Comparison of ENCODE assay signal across 23 mouse cellular contexts in genomic region chr5:76792720-76793119, GRCm38 (mm10).
DNase-seq lines count a peak whose midpoint lies in the region; ATAC-seq and TF ChIP-seq lines count a peak whose summit lies in the region.
"Had no signal": no experiment of that assay in that cellular context is flagged by ENCODE, and none has a peak within 500 bp of the region (broad histone marks: within the 10 kb centered on the region; RNA-seq: fewer than 3 reads in every experiment).

No protein-coding gene starts in this region.

- H3K36me3 ChIP-seq in intestine, embryonic 15.5 days: no peaks in the 10 kb centered on the region
- no peaks in the 10 kb centered on the region for H3K36me3 ChIP-seq in intestine, postnatal 0 days (ENCODE audit: control insufficient read depth, insufficient read depth)

- no peak overlapping the region for H3K27ac ChIP-seq in intestine, embryonic 15.5 days
- H3K27ac ChIP-seq in intestine, postnatal 0 days (ENCODE audit: low read depth, low read length): no peak overlapping the region
- H3K27ac ChIP-seq: embryonic facial prominence, embryonic 10.5 days; embryonic facial prominence, embryonic 12.5 days; forebrain, embryonic 13.5 days; forebrain, embryonic 15.5 days had no signal

- 0 out of 2 replicates have a peak, but pooled peaks have one; percentile 47 for ATAC-seq in intestine, embryonic 15.5 days
- peak; percentile 41; the same call in 1 of the 2 replicates for ATAC-seq in intestine, postnatal 0 days
- ATAC-seq: activated CD4-positive, CD25-positive, alpha-beta regulatory T cell, adult 4 months; CD4-positive, CD25-positive, alpha-beta regulatory T cell, adult 4 months; forebrain, embryonic 13.5 days; forebrain, embryonic 15.5 days; Patski had no signal

- 85% methylated on average over 6 of the region's 6 CpGs for WGBS in intestine, embryonic 15.5 days
- WGBS in intestine, postnatal 0 days: 72% methylated on average over 6 of the region's 6 CpGs

- no peak overlapping the region for H3K4me2 ChIP-seq in intestine, embryonic 15.5 days (replicated peaks)
- no peak overlapping the region for H3K4me2 ChIP-seq in intestine, postnatal 0 days (replicated peaks; ENCODE audit: low read depth)
- H3K4me2 ChIP-seq: embryonic facial prominence, embryonic 12.5 days; forebrain, embryonic 13.5 days; forebrain, embryonic 15.5 days had no signal

- DNase-seq in heart, adult 11 months: peak; percentile 22
- DNase-seq in heart, adult 18-20 months: no peak
- DNase-seq in kidney, postnatal 25 days: no peak
- DNase-seq: adrenal gland, adult 8-10 months; adrenal gland, postnatal 14 days; adrenal gland, postnatal 36 days; B cell, adult 2 months; cerebellum, adult 11-12 months; cerebellum, adult 2 months; cerebellum, adult 9-10 months; cerebellum, postnatal 10 days; cerebellum, postnatal 25 days had no signal

- H3K4me1 ChIP-seq in intestine, embryonic 15.5 days (replicated peaks): peaks cover 2% of the 10 kb centered on the region; the same call in 1 of the 2 replicates
- H3K4me1 ChIP-seq in intestine, postnatal 0 days (replicated peaks; ENCODE audit: control insufficient read depth, insufficient read depth, low read length): no peaks in the 10 kb centered on the region
- H3K4me1 ChIP-seq: embryonic facial prominence, embryonic 10.5 days; embryonic facial prominence, embryonic 12.5 days; forebrain, embryonic 13.5 days; forebrain, embryonic 15.5 days had no signal

- no peak overlapping the region for H3K4me3 ChIP-seq in intestine, embryonic 15.5 days (replicated peaks)
- H3K4me3 ChIP-seq in intestine, postnatal 0 days (ENCODE audit: low read depth, low read length): no peak overlapping the region
- H3K4me3 ChIP-seq: embryonic facial prominence, embryonic 10.5 days; embryonic facial prominence, embryonic 12.5 days; forebrain, embryonic 13.5 days; forebrain, embryonic 15.5 days had no signal

- H3K27me3 ChIP-seq in intestine, embryonic 15.5 days (replicated peaks): no peaks in the 10 kb centered on the region
- H3K27me3 ChIP-seq in intestine, postnatal 0 days (replicated peaks; ENCODE audit: control insufficient read depth, insufficient read depth, low read length): no peaks in the 10 kb centered on the region
- H3K27me3 ChIP-seq: CH12.LX; embryonic facial prominence, embryonic 12.5 days; forebrain, embryonic 13.5 days; forebrain, embryonic 15.5 days; Patski had no signal

- no peak for TF ChIP-seq CTCF in intestine, postnatal 0 days (IDR thresholded peaks at IDR 0.05; ENCODE audit: low read depth)

- no peaks in the 10 kb centered on the region for H3K9me3 ChIP-seq in intestine, embryonic 15.5 days
- no peaks in the 10 kb centered on the region for H3K9me3 ChIP-seq in intestine, postnatal 0 days (ENCODE audit: control insufficient read depth)
- H3K9me3 ChIP-seq: embryonic facial prominence, embryonic 10.5 days; embryonic facial prominence, embryonic 12.5 days; forebrain, embryonic 13.5 days; forebrain, embryonic 15.5 days; G1E had no signal

- H3K9ac ChIP-seq in intestine, embryonic 15.5 days: no peak overlapping the region
- no peak overlapping the region for H3K9ac ChIP-seq in intestine, postnatal 0 days (ENCODE audit: low read depth, low read length)
- H3K9ac ChIP-seq: embryonic facial prominence, embryonic 12.5 days; forebrain, embryonic 13.5 days; forebrain, embryonic 15.5 days had no signal
